Mouse (Mus musculus) layer of hippocampus, adult 6 months (tissue): ENCODE data around the gene Itgb8. TPM values are rescaled to one million over a fixed set of nuclear protein-coding genes. Genes with fewer than 3 reads are reported as not detected.

Experiments used
- long read RNA-seq, 2 experiments: library from polyadenylated mRNA; unstranded; transcript quantifications; one replicate each; pipeline ENCODE4 v2.0.0; 2019 to 2020
- polyA plus RNA-seq: library from polyadenylated mRNA; unstranded; fragments of <200 nt; fragmentation: Nextera tagmentation; gene quantifications from 2 replicates; pipeline ENCODE4 v1.2.3, GENCODE M21; 2021

The Itgb8 gene
- polyA plus RNA-seq: 6.8 and 9.2 TPM in 2 replicates
- long read RNA-seq, experiment 1, partial matches to known transcripts: 5 of 18 reads
- long read RNA-seq, experiment 1, other reads (novel, unspliced or antisense): 13 of 18 reads
- long read RNA-seq, experiment 2, full-length matches to known transcripts: 5 of 17 reads
- long read RNA-seq, experiment 2, partial matches to known transcripts: 4 of 17 reads
- long read RNA-seq, experiment 2, other reads (novel, unspliced or antisense): 8 of 17 reads

DNA sequence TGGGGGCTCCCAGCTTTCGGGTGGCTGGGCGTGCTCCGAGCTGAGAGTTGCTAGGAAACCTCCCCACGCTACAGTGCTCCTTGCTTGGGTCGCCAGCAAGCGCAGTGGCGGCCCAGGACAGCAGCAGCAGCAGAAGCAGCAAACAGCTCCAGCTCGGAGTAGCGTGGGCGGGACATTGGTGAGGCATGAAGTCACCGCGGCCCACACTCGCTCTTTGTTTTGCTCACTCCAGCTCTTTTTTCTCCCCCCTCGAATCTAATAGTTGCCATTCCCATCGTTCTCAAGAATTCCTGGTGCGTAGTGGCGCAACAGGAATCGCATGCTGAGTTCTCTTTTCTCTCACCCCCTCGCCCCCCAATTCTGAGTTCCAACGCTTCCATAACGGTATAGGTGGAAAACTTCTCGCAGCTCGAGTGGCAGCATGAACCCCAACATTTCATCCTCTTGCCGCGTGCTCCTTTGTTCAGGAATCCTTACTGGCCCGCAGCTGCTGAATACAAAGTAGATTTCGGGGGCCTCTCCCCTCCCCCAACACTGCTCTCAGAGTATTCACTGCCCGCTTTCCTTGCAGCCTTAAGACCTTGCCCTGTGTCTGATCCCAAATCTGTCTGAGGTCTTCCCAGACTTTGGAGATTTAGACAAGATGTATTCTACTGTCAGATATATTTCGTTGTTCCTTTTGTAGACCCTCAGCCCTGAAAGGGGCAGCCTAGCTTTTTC lies at the start of gene Itgb8:
TSS of gene Itgb8 (minus strand) at position 107 of the 720 bp plus-strand sequence.

Other genes with a start within 250 kb of the Itgb8 start
- not detected in 2 replicates for gene Macc1, start 75.5 kb upstream of the Itgb8 start, polyA plus RNA-seq